In genomic region chr4:156067256-156067949, GRCm38 (mm10) we compare ENCODE assay signal across 16 mouse cellular contexts. TPM values are rescaled to one million over a fixed set of nuclear protein-coding genes. Genes with fewer than 3 reads are reported as not detected.
DNase-seq lines count a peak whose midpoint lies in the region; ATAC-seq lines count a peak whose summit lies in the region.
"Had no signal": no experiment of that assay in that cellular context is flagged by ENCODE, and none has a peak within 500 bp of the region (broad histone marks: within the 10 kb centered on the region; RNA-seq: fewer than 3 reads in every experiment).

No protein-coding gene starts in this region.

- no peak overlapping the region for H3K4me2 ChIP-seq in liver, embryonic 11.5 days
- no peak overlapping the region for H3K4me2 ChIP-seq in hindbrain, embryonic 13.5 days
- H3K4me2 ChIP-seq: heart, embryonic 11.5 days; hindbrain, embryonic 15.5 days; midbrain, embryonic 11.5 days; neural tube, embryonic 15.5 days had no signal

- peak; percentile 98 for ATAC-seq in megakaryocyte, adult 5-6 weeks (ENCODE audit: poor library complexity, severe bottlenecking)
- no peak for ATAC-seq in liver, embryonic 11.5 days (replicated peaks; ENCODE audit: low FRiP score)
- ATAC-seq in hindbrain, embryonic 13.5 days (ENCODE audit: low FRiP score), result no peak

- DNase-seq in thymus, postnatal 0 days (ENCODE audit: low spot score), result peak; percentile 46
- DNase-seq in thymus, postnatal 10 days (ENCODE audit: low spot score in 2 of 2), result no peak
- peak; percentile 47 for DNase-seq in MEL-GATA-1-ER (ENCODE audit: extremely low read depth, low read depth)
- peak; percentile 38 for DNase-seq in thymus, postnatal 4 days
- no peak for DNase-seq in urinary bladder, postnatal 10 days (ENCODE audit: low spot score)
- DNase-seq in liver, embryonic 11.5 days (ENCODE audit: low spot score), result no peak
- DNase-seq: cerebellum, postnatal 25 days; right cerebral cortex, postnatal 25 days had no signal

- H3K27ac ChIP-seq in liver, embryonic 11.5 days (ENCODE audit: low read depth, low read length), result no peak overlapping the region
- H3K27ac ChIP-seq in hindbrain, embryonic 13.5 days, result no peak overlapping the region
- H3K27ac ChIP-seq: hindbrain, embryonic 15.5 days; liver, embryonic 14.5 days; neural tube, embryonic 15.5 days had no signal

- no peaks in the 10 kb centered on the region for H3K9me3 ChIP-seq in liver, embryonic 11.5 days (ENCODE audit: control insufficient read depth, low read length)
- H3K9me3 ChIP-seq in hindbrain, embryonic 13.5 days, result no peaks in the 10 kb centered on the region
- H3K9me3 ChIP-seq: hindbrain, embryonic 15.5 days; neural tube, embryonic 15.5 days had no signal

- no peaks in the 10 kb centered on the region for H3K27me3 ChIP-seq in liver, embryonic 11.5 days (replicated peaks; ENCODE audit: control insufficient read depth, insufficient read depth, low read length)
- H3K27me3 ChIP-seq in hindbrain, embryonic 13.5 days, result 0 out of 2 replicates have a peak, but pooled peaks cover 3% of the 10 kb centered on the region
- H3K27me3 ChIP-seq: hindbrain, embryonic 15.5 days; neural tube, embryonic 15.5 days had no signal

- H3K4me3 ChIP-seq in liver, embryonic 11.5 days (ENCODE audit: low read depth, low read length), result no peak overlapping the region
- H3K4me3 ChIP-seq in hindbrain, embryonic 13.5 days, result no peak overlapping the region
- H3K4me3 ChIP-seq: hindbrain, embryonic 15.5 days; neural tube, embryonic 15.5 days had no signal

- H3K4me1 ChIP-seq in liver, embryonic 11.5 days (replicated peaks; ENCODE audit: control insufficient read depth, insufficient read depth, low read length), result no peaks in the 10 kb centered on the region
- H3K4me1 ChIP-seq in hindbrain, embryonic 13.5 days (replicated peaks), result peaks cover 17% of the 10 kb centered on the region

- WGBS in liver, embryonic 11.5 days, result 41% methylated on average over 5 of the region's 5 CpGs
- 77% methylated on average over 5 of the region's 5 CpGs for WGBS in hindbrain, embryonic 13.5 days

- H3K36me3 ChIP-seq in liver, embryonic 11.5 days (ENCODE audit: control insufficient read depth, insufficient read depth, low read length), result no peaks in the 10 kb centered on the region
- H3K36me3 ChIP-seq in hindbrain, embryonic 13.5 days, result no peaks in the 10 kb centered on the region
- H3K36me3 ChIP-seq: hindbrain, embryonic 15.5 days; neural tube, embryonic 15.5 days had no signal

- no peak overlapping the region for H3K9ac ChIP-seq in liver, embryonic 11.5 days (ENCODE audit: low read depth, low read length)
- H3K9ac ChIP-seq in hindbrain, embryonic 13.5 days, result no peak overlapping the region
- H3K9ac ChIP-seq: hindbrain, embryonic 15.5 days; liver, embryonic 14.5 days; neural tube, embryonic 15.5 days had no signal

RNA-seq across cellular contexts. Expression of gene Ttll10, which starts 8.2 kb away (rescaled TPM):
- 0.27 and 0.35 TPM in 2 replicates for polyA plus RNA-seq in thymus, postnatal 0 days (2015; fragmentation: Nextera tagmentation; extraction: Ambion mirVana)
- not detected in 2 replicates for total RNA-seq in megakaryocyte, adult 5-6 weeks (2015)
- total RNA-seq in megakaryocyte, adult 5-6 weeks (2017), result not detected in 2 replicates
- polyA plus RNA-seq in liver, embryonic 11.5 days (2014; fragmentation: Nextera tagmentation; extraction: Ambion mirVana), result 0.12 and 0.56 TPM in 2 replicates
- not detected in 2 replicates for polyA plus RNA-seq in hindbrain, embryonic 13.5 days (2015; fragmentation: Nextera tagmentation; extraction: Ambion mirVana)
- total RNA-seq: left cerebral cortex, postnatal 25 days had no signal
- polyA plus RNA-seq: hindbrain, embryonic 15.5 days; midbrain, embryonic 11.5 days; neural tube, embryonic 15.5 days had no signal

RNA-seq across cellular contexts. Expression of gene Tnfrsf18, which starts 41.4 kb away (rescaled TPM):
- 13.9 and 14.8 TPM in 2 replicates for polyA plus RNA-seq in thymus, postnatal 0 days (2015; fragmentation: Nextera tagmentation; extraction: Ambion mirVana)
- 2.7 and 10.3 TPM in 2 replicates for total RNA-seq in megakaryocyte, adult 5-6 weeks (2015)
- 6.0 and 7.2 TPM in 2 replicates for total RNA-seq in megakaryocyte, adult 5-6 weeks (2017)
- 0.92 and 1.0 TPM in 2 replicates for polyA plus RNA-seq in liver, embryonic 11.5 days (2014; fragmentation: Nextera tagmentation; extraction: Ambion mirVana)
- 2.3 and 2.9 TPM in 2 replicates for polyA plus RNA-seq in hindbrain, embryonic 13.5 days (2015; fragmentation: Nextera tagmentation; extraction: Ambion mirVana)
- total RNA-seq: left cerebral cortex, postnatal 25 days had no signal

RNA-seq across cellular contexts. Expression of gene 9430015G10Rik, which starts 42.4 kb away (rescaled TPM):
- 16.3 and 17.5 TPM in 2 replicates for polyA plus RNA-seq in thymus, postnatal 0 days (2015; fragmentation: Nextera tagmentation; extraction: Ambion mirVana)
- total RNA-seq in megakaryocyte, adult 5-6 weeks (2015), result 11.7 and 15.7 TPM in 2 replicates
- 20.1 and 27.5 TPM in 2 replicates for total RNA-seq in megakaryocyte, adult 5-6 weeks (2017)
- 34.5 and 39.4 TPM in 2 replicates for polyA plus RNA-seq in liver, embryonic 11.5 days (2014; fragmentation: Nextera tagmentation; extraction: Ambion mirVana)
- polyA plus RNA-seq in hindbrain, embryonic 13.5 days (2015; fragmentation: Nextera tagmentation; extraction: Ambion mirVana), result 32.1 and 32.7 TPM in 2 replicates

RNA-seq across cellular contexts. Expression of gene Tnfrsf4, which starts 53.8 kb away (rescaled TPM):
- 7.9 and 9.5 TPM in 2 replicates for polyA plus RNA-seq in thymus, postnatal 0 days (2015; fragmentation: Nextera tagmentation; extraction: Ambion mirVana)
- total RNA-seq in megakaryocyte, adult 5-6 weeks (2015), result 1.5 and 2.1 TPM in 2 replicates
- 1.2 and 2.8 TPM in 2 replicates for total RNA-seq in megakaryocyte, adult 5-6 weeks (2017)
- 0.85 TPM in 1 of 2 replicates, not detected in the other for polyA plus RNA-seq in liver, embryonic 11.5 days (2014; fragmentation: Nextera tagmentation; extraction: Ambion mirVana)
- 0.55 and 1.0 TPM in 2 replicates for polyA plus RNA-seq in hindbrain, embryonic 13.5 days (2015; fragmentation: Nextera tagmentation; extraction: Ambion mirVana)

Comparison
In these comparisons a context has a peak if more than half of its experiments do, and no peak if none do; other contexts are left out.
1. DNase-seq: peak in thymus, postnatal 0 days (single experiment), MEL-GATA-1-ER (single experiment) and thymus, postnatal 4 days (single experiment); none in thymus, postnatal 10 days (0 of 2), urinary bladder, postnatal 10 days (single experiment) and liver, embryonic 11.5 days (single experiment).